Comparison of ENCODE assay signal across 7 mouse cellular contexts in genomic region chr2:150136435-150136897, GRCm38 (mm10). TPM values are rescaled to one million over a fixed set of nuclear protein-coding genes. Genes with fewer than 3 reads are reported as not detected.
DNase-seq lines count a peak whose midpoint lies in the region; ATAC-seq lines count a peak whose summit lies in the region.

Gene Zfp120 (minus strand): TSS chr2:150136708.

- peak within 1 kb of the TSS; percentile 62 for H3K4me2 ChIP-seq in intestine, embryonic 15.5 days (replicated peaks)

- ATAC-seq in intestine, embryonic 15.5 days, result peak; percentile 100

- peak within 1 kb of the TSS; percentile 65 for H3K27ac ChIP-seq in intestine, embryonic 15.5 days
- peak within 1 kb of the TSS; percentile 86 for H3K27ac ChIP-seq in midbrain, embryonic 10.5 days (replicated peaks)

- H3K27me3 ChIP-seq in intestine, embryonic 15.5 days (replicated peaks), result no peaks in the 10 kb centered on the region
- H3K27me3 ChIP-seq in midbrain, embryonic 10.5 days (ENCODE audit: low read depth, poor library complexity, severe bottlenecking), result no peaks in the 10 kb centered on the region

- intact Hi-C loops in gastrocnemius, postnatal 36 days (cut with DNase I), result no loop called here
- intact Hi-C loops in left cerebral cortex, postnatal 25 days (cut with DNase I), result loop anchor here (2.0 kb wide), 1 partner anchor 226 kb away; the partner anchor contains the start of gene 3300002I08Rik

- 0 out of 2 replicates have a peak, but pooled peaks cover 4% of the 10 kb centered on the region for H3K4me1 ChIP-seq in intestine, embryonic 15.5 days (replicated peaks)
- peaks cover 9% of the 10 kb centered on the region for H3K4me1 ChIP-seq in midbrain, embryonic 10.5 days

- no peaks in the 10 kb centered on the region for H3K36me3 ChIP-seq in intestine, embryonic 15.5 days
- peaks cover 28% of the 10 kb centered on the region for H3K36me3 ChIP-seq in midbrain, embryonic 10.5 days

- WGBS in intestine, embryonic 15.5 days, result 0% methylated on average over 13 of the region's 13 CpGs
- WGBS in midbrain, embryonic 10.5 days, result under 1% methylated on average over 13 of the region's 13 CpGs

- H3K9me3 ChIP-seq in intestine, embryonic 15.5 days, result no peaks in the 10 kb centered on the region
- peaks cover 9% of the 10 kb centered on the region; the same call in 1 of the 2 replicates for H3K9me3 ChIP-seq in midbrain, embryonic 10.5 days (replicated peaks)

- peak within 1 kb of the TSS; percentile 78 for H3K4me3 ChIP-seq in intestine, embryonic 15.5 days (replicated peaks)
- H3K4me3 ChIP-seq in midbrain, embryonic 10.5 days, result peak within 1 kb of the TSS; percentile 85

- peak; percentile 87 for DNase-seq in adrenal gland, adult 2 months
- peak; percentile 75 for DNase-seq in embryo, embryonic 11.5 days (ENCODE audit: low read depth, low spot score)
- DNase-seq in gastrocnemius, postnatal 36 days, result peak; percentile 73 to 77
- peak; percentile 91 to 96 for DNase-seq in left cerebral cortex, postnatal 25 days (ENCODE audit: low spot score in 2 of 2)
- DNase-seq in midbrain, embryonic 10.5 days (ENCODE audit: low spot score), result peak; percentile 80
- peak; percentile 70 for DNase-seq in right cerebral cortex, postnatal 4 days

- H3K9ac ChIP-seq in intestine, embryonic 15.5 days, result peak within 1 kb of the TSS; percentile 77

RNA-seq across cellular contexts. Expression of gene Zfp120, which starts in this region (rescaled TPM):
- 1 to 10 TPM; 4.7 to 7.4 TPM for total RNA-seq in adrenal gland, adult 2 months (2021)
- 0.36 and 0.61 TPM in 2 replicates for polyA plus RNA-seq in adrenal gland, adult 2 months (2012; rRNA removed)
- 1 to 10 TPM; 4.6 to 6.7 TPM for total RNA-seq in gastrocnemius, postnatal 36 days (2021)
- 6.1 and 6.4 TPM in 2 replicates for polyA plus RNA-seq in intestine, embryonic 15.5 days (2015; fragmentation: Nextera tagmentation; extraction: Ambion mirVana)
- total RNA-seq in left cerebral cortex, postnatal 25 days (2021), result 10 to 100 TPM in 1 of 2 experiments, 1 to 10 TPM in 1; 9.3 to 10.7 TPM
- polyA plus RNA-seq in midbrain, embryonic 10.5 days (2016; fragmentation: Nextera tagmentation; extraction: Ambion mirVana), result 6.2 and 8.6 TPM in 2 replicates

Comparison
In these comparisons a context has a peak if more than half of its experiments do, and no peak if none do; other contexts are left out.
1. Peak in every context shown above with its lines: DNase-seq, ATAC-seq, H3K4me3 ChIP-seq and H3K27ac ChIP-seq.